Mouse (Mus musculus) stomach, embryonic 15.5 days (tissue): ENCODE data around the gene 2900026A02Rik. TPM values are rescaled to one million over a fixed set of nuclear protein-coding genes. Genes with fewer than 3 reads are reported as not detected.

Experiments used
- ATAC-seq: fragments of 200-750 bp; cut with Nextera tagmentation; 2 replicates; pipeline ENCODE4 v1.8.0; 2017; ENCODE audit warnings: low read depth, moderate number of reproducible peaks, moderate TSS enrichment; ENCODE audit not compliant: insufficient read depth, low FRiP score
- H3K27ac ChIP-seq: fragments of 300-500 bp; sonication (generic); 2 replicates; pipeline ENCODE4 v1.5.1; 2015; ENCODE audit warnings: mild to moderate bottlenecking, inconsistent platforms
- H3K27me3 ChIP-seq: fragments of 300-500 bp; sonication (generic); replicated peaks from 2 replicates; pipeline ENCODE4 v1.6.1; 2015; ENCODE audit warnings: inconsistent platforms
- H3K36me3 ChIP-seq: fragments of 300-500 bp; sonication (generic); 2 replicates; pipeline ENCODE4 v1.6.1; 2015; ENCODE audit warnings: inconsistent platforms
- H3K4me1 ChIP-seq: fragments of 300-500 bp; sonication (generic); 2 replicates; pipeline ENCODE4 v1.6.1; 2015; ENCODE audit warnings: inconsistent platforms
- H3K4me2 ChIP-seq: fragments of 300-500 bp; sonication (generic); 2 replicates; pipeline ENCODE4 v1.6.1; 2015; ENCODE audit warnings: mild to moderate bottlenecking, inconsistent platforms
- H3K4me3 ChIP-seq: fragments of 300-500 bp; sonication (generic); replicated peaks from 2 replicates; pipeline ENCODE4 v1.5.1; 2015; ENCODE audit warnings: inconsistent platforms
- H3K9ac ChIP-seq: fragments of 300-500 bp; sonication (generic); 2 replicates; pipeline ENCODE4 v1.6.1; 2015; ENCODE audit warnings: inconsistent platforms
- H3K9me3 ChIP-seq: fragments of 300-500 bp; sonication (generic); 2 replicates; pipeline ENCODE4 v1.6.1; 2016; ENCODE audit warnings: inconsistent platforms
- WGBS: fragments of 180-500 bp; shearing (Covaris S2); methylation state at CpG from one replicate; pipeline ENCODE4 v1.1.7; 2015; 5-methylcytosine and 5-hydroxymethylcytosine counted together
- polyA plus RNA-seq: library from polyadenylated mRNA; unstranded; fragments of >200 nt; fragmentation: Nextera tagmentation; extraction: Ambion mirVana; gene quantifications from 2 replicates; pipeline ENCODE4 v1.2.1, GENCODE M21; 2015

Gene 2900026A02Rik
- polyA plus RNA-seq, 1 experiment from 2014 or later = 12.6 TPM

- ATAC-seq = no peak
- Histone ChIP-seq H3K27me3 (no peaks in the 10 kb centered on the region), H3K27ac (no peak overlapping the region), H3K4me1 (peaks cover 8% of the 10 kb centered on the region), H3K36me3 (no peaks in the 10 kb centered on the region), H3K9ac (no peak overlapping the region), H3K4me3 (no peak overlapping the region), H3K4me2 (no peak overlapping the region), H3K9me3 (no peaks in the 10 kb centered on the region)
- WGBS = 66% methylated on average over 2 of the region's 2 CpGs
Observed at GRCm38 (mm10) chr5:113084309-113084708, 136.7 kb downstream of the 2900026A02Rik start.

DNA sequence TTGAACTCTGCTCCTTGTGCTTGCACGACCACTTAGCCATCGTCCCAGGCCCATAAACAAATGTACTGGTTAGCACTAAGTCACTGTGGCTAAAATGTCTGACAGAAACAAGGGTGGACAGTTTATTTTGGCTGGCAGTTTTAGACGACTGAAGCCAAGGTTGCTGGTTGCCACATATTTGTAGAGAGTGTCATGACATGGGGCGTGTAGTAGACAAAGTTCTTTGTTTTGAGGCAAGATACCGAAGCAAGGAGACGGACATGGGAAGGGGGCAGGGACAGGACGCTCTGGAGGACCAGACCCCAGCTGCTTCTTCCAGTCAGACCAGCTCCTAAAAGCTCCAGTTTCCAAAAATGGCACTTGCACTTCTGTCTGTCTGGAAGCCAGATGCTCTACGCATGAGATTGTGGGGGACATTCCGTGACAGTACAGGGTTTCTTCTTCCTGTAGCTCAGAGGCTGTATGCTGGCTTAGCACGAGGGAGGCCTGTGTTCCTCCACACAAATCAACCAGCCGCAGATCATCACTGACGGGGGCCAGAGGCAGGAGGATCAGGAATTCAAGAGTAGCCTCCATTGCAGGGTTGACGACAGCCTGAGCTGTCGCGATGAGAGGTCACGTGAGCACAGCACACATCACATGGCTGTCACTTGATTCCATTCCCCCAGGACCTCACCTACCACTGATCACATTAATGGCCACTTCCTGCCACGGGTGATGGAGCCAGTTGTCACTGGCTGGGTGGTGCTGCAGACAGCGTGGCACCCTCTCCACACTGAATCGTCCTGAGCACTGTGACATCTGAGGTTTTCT, 138.5 kb downstream of the 2900026A02Rik start:
- WGBS = 46% methylated on average over 19 of the region's 19 CpGs
- Histone ChIP-seq H3K4me1 (peaks cover 8% of the 10 kb centered on the region), H3K9ac (no peak overlapping the region), H3K4me2 (no peak overlapping the region), H3K27ac (no peak overlapping the region), H3K4me3 (no peak overlapping the region), H3K9me3 (no peaks in the 10 kb centered on the region), H3K27me3 (no peaks in the 10 kb centered on the region), H3K36me3 (no peaks in the 10 kb centered on the region)
- ATAC-seq = 0 out of 2 replicates have a peak, but pooled peaks have one; percentile 5

GRCm38 (mm10) chr5:113081439-113081838, 139.6 kb downstream of the 2900026A02Rik start, which contains the start of gene Crybb3:
Gene Crybb3, minus strand, starts transcription at chr5:113081584.
- Histone ChIP-seq H3K36me3 (no peaks in the 10 kb centered on the region), H3K4me3 (no peak within 1 kb of the TSS), H3K9me3 (no peaks in the 10 kb centered on the region), H3K4me1 (peaks cover 8% of the 10 kb centered on the region), H3K4me2 (no peak within 1 kb of the TSS), H3K9ac (no peak within 1 kb of the TSS), H3K27me3 (no peaks in the 10 kb centered on the region), H3K27ac (no peak within 1 kb of the TSS)
- WGBS = 73% methylated on average over 8 of the region's 8 CpGs
- no peak for ATAC-seq

GRCm38 (mm10) chr5:113081020-113081419, 140.0 kb downstream of the 2900026A02Rik start:
- no peak for ATAC-seq
- Histone ChIP-seq H3K27ac (no peak overlapping the region), H3K4me1 (peaks cover 8% of the 10 kb centered on the region), H3K36me3 (no peaks in the 10 kb centered on the region), H3K9me3 (no peaks in the 10 kb centered on the region), H3K4me2 (no peak overlapping the region), H3K9ac (no peak overlapping the region), H3K4me3 (no peak overlapping the region), H3K27me3 (no peaks in the 10 kb centered on the region)
- 89% methylated on average over 9 of the region's 9 CpGs for WGBS

GRCm38 (mm10) chr5:113079783-113080182, 141.3 kb downstream of the 2900026A02Rik start:
- no peaks in the 10 kb centered on the region for H3K36me3 ChIP-seq
- WGBS = 23% methylated on average over 21 of the region's 21 CpGs
- H3K27ac ChIP-seq = no peak overlapping the region
- 0 out of 2 replicates have a peak, but pooled peaks cover 3% of the 10 kb centered on the region for H3K27me3 ChIP-seq
- no peak overlapping the region for H3K9ac ChIP-seq
- ATAC-seq = no peak
- peaks cover 8% of the 10 kb centered on the region for H3K4me1 ChIP-seq
- no peak overlapping the region for H3K4me3 ChIP-seq
- no peaks in the 10 kb centered on the region for H3K9me3 ChIP-seq
- H3K4me2 ChIP-seq = peak overlapping the region; percentile 16; the same call in 1 of the 2 replicates

DNA sequence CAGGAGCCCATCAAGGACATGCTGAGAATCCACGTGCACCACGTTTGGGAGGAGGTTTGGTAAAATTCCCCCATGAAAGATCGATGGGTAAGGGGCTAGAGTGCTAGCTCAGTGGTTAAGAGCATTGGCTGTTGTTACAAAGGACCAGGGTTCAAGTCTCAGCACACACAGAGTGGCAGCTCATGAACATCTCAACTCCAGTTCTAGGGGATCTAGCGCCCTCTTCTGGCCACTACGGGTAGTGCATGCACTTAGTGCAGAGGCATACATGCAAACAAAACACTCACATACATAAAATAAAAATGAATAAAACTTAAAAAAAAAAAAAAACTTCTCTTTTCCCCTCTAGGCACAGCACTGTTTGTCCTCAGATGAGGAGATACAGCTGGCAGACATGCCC, 142.3 kb downstream of the 2900026A02Rik start:
- ATAC-seq = no peak
- Histone ChIP-seq H3K9me3 (no peaks in the 10 kb centered on the region), H3K4me2 (no peak overlapping the region), H3K27me3 (0 out of 2 replicates have a peak, but pooled peaks cover 3% of the 10 kb centered on the region), H3K9ac (no peak overlapping the region), H3K4me3 (no peak overlapping the region), H3K4me1 (peaks cover 8% of the 10 kb centered on the region), H3K36me3 (no peaks in the 10 kb centered on the region), H3K27ac (no peak overlapping the region)
- 63% methylated on average over 5 of the region's 5 CpGs for WGBS

DNA sequence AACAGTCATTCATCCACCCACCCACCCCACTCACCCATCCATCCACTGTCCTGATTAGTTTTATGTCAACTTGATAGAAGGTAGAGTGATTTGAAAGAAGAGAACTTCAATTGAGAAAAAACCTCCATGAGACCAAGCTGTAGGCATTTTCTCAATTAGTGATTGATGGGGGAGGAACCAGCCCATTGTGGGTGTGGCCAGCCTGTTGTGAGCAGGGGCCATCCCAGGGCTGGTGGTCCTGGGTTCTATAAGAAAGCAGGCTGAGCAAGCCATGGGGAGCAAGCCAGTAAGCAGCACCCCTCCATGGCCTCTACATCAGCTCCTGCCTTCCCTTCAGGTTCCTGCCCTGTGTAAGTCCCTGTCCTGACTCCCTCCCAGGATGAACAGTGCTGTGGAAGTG, 151.0 kb downstream of the 2900026A02Rik start, which contains the start of gene Crybb2:
Gene Crybb2, minus strand, starts transcription at position 101 of the 400 bp plus-strand sequence.
- Histone ChIP-seq H3K4me3 (no peak within 1 kb of the TSS), H3K9me3 (no peaks in the 10 kb centered on the region), H3K4me1 (no peaks in the 10 kb centered on the region), H3K4me2 (no peak within 1 kb of the TSS), H3K9ac (no peak within 1 kb of the TSS), H3K27ac (no peak within 1 kb of the TSS), H3K27me3 (no peaks in the 10 kb centered on the region), H3K36me3 (no peaks in the 10 kb centered on the region)
- ATAC-seq = no peak

DNA sequence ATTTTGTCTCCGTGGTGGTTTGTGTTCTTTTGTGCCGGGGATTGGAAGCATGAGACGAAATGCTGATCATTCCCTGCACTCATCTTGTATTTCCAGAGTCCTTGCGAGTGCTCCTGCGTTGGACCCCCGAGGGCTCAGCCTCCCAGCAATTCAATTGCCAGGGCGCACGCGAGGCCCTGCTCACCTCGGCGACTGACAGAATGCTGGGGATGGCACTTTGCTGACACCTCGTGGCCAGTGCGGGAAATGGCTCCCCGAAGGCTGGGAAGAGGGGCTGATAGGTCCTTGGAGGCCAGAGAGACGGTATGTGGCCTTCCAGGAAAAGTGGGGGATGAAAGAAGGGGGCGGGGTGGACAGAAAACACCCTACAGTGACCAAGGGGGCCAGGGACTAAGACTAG, 166.7 kb downstream of the 2900026A02Rik start:
- Histone ChIP-seq H3K9me3 (no peaks in the 10 kb centered on the region), H3K36me3 (no peaks in the 10 kb centered on the region), H3K27ac (no peak overlapping the region), H3K4me2 (no peak overlapping the region), H3K4me1 (no peaks in the 10 kb centered on the region), H3K9ac (no peak overlapping the region), H3K27me3 (no peaks in the 10 kb centered on the region), H3K4me3 (no peak overlapping the region)
- 4% methylated on average over 16 of the region's 16 CpGs for WGBS
- ATAC-seq = no peak

- Histone ChIP-seq H3K4me2 (no peak overlapping the region), H3K4me3 (no peak overlapping the region), H3K36me3 (no peaks in the 10 kb centered on the region), H3K27ac (no peak overlapping the region), H3K9me3 (no peaks in the 10 kb centered on the region), H3K27me3 (no peaks in the 10 kb centered on the region), H3K4me1 (no peaks in the 10 kb centered on the region), H3K9ac (no peak overlapping the region)
- WGBS = 54% methylated on average over 7 of the region's 7 CpGs
- no peak for ATAC-seq
Observed at GRCm38 (mm10) chr5:113050581-113051185, 170.4 kb downstream of the 2900026A02Rik start.

- Histone ChIP-seq H3K9me3 (no peaks in the 10 kb centered on the region), H3K4me3 (no peak overlapping the region), H3K4me2 (no peak overlapping the region), H3K4me1 (no peaks in the 10 kb centered on the region), H3K27ac (no peak overlapping the region), H3K27me3 (no peaks in the 10 kb centered on the region), H3K9ac (no peak overlapping the region), H3K36me3 (no peaks in the 10 kb centered on the region)
- no peak for ATAC-seq
Observed at GRCm38 (mm10) chr5:113049876-113050275, 171.2 kb downstream of the 2900026A02Rik start.

DNA sequence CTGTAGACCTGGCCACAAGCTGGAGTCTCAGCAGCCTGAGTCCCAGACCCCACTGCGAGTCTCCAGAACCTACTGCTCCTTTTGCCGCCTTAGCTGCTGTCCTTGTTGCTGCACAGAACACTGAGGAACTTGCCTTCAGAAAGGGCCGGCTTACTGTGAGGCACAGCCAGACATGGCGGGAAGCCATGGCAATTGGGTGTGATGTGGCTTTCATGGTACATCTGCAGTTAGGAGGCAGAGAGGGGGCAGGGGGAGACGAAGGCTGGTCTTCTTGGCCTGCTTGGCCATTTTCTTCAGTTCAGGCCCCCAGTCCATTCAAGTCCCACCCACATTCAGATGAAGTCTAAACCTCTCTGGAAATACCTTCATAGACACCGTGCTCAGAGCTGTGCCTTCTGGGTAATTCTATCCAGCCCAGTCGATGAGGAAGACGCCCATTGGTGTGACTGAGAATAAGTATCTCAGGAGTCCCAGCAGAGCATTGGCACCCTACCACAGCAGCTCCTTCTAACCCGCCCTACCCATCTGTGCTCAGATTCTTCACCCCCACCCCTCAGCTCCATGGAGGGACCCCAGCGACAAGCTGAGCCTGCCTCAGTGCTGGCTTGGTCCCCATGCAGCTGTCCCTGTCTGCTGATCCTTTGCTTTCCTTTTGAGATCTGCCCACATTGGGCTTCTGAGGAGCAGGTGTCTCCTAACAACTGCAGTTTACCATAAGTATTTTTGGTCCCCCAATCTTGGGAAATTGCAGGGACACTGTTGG, 175.3 kb downstream of the 2900026A02Rik start:
- no peak overlapping the region for H3K4me2 ChIP-seq
- ATAC-seq = no peak
- peaks cover 8% of the 10 kb centered on the region for H3K4me1 ChIP-seq
- WGBS = 80% methylated on average over 10 of the region's 10 CpGs
- no peak overlapping the region for H3K4me3 ChIP-seq
- no peaks in the 10 kb centered on the region for H3K36me3 ChIP-seq
- H3K27ac ChIP-seq = no peak overlapping the region
- no peaks in the 10 kb centered on the region for H3K9me3 ChIP-seq
- no peak overlapping the region for H3K9ac ChIP-seq
- no peaks in the 10 kb centered on the region for H3K27me3 ChIP-seq

DNA sequence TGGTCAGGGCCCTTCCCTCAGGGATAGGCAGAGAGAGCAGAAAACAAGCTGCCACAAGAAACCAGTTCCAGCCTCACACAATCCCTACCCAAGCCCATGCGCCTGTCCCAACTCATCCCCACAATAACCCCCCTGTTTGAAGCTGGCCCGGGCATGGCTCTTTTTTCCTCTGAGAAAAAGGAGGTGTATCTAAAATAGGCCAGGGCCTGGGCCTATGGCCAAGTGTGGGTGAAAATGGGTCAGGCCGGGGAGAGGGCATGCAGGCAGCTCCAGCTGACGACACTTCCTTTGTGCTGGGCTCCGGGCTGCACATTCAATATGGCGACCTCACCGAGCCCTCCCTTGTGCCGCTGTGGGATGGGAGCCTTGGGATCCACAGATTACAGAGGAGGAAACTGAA, 177.5 kb downstream of the 2900026A02Rik start:
- Histone ChIP-seq H3K4me2 (no peak overlapping the region), H3K27me3 (no peaks in the 10 kb centered on the region), H3K36me3 (no peaks in the 10 kb centered on the region), H3K4me3 (no peak overlapping the region), H3K9me3 (no peaks in the 10 kb centered on the region), H3K9ac (no peak overlapping the region), H3K27ac (no peak overlapping the region), H3K4me1 (peaks cover 9% of the 10 kb centered on the region)
- ATAC-seq = no peak
- 83% methylated on average over 8 of the region's 8 CpGs for WGBS
